Mouse (Mus musculus) heart, postnatal 0 days (tissue): Measurements from ENCODE around the gene Map3k20. TPM values are rescaled to one million over a fixed set of nuclear protein-coding genes. Genes with fewer than 3 reads are reported as not detected.

Experiments used
- ATAC-seq: fragments of 200-750 bp; cut with Nextera tagmentation; 2 replicates; pipeline ENCODE4 v1.8.0; 2017; ENCODE audit warnings: low read depth, moderate number of reproducible peaks, moderate library complexity; ENCODE audit not compliant: insufficient read depth
- DNase-seq: peaks from one replicate; pipeline ENCODE4 v3.0.0-alpha.2; 2016; ENCODE audit warnings: low spot score
- H3K27ac ChIP-seq: fragments of 300-500 bp; sonication (generic); 2 replicates; pipeline ENCODE4 v1.5.1; 2014; ENCODE audit warnings: low read depth, mild to moderate bottlenecking
- H3K27me3 ChIP-seq: fragments of 300-500 bp; sonication (generic); 2 replicates; pipeline ENCODE4 v1.6.1; 2014; ENCODE audit warnings: low read length, mixed read lengths; ENCODE audit not compliant: control insufficient read depth, insufficient read depth
- H3K36me3 ChIP-seq: fragments of 300-500 bp; sonication (generic); replicated peaks from 2 replicates; pipeline ENCODE4 v1.6.1; 2014; ENCODE audit warnings: low read length, mixed read lengths; ENCODE audit not compliant: control insufficient read depth, insufficient read depth
- H3K4me1 ChIP-seq: fragments of 300-500 bp; sonication (generic); 2 replicates; pipeline ENCODE4 v1.6.1; 2014; ENCODE audit warnings: antibody characterized with exemption; ENCODE audit not compliant: control insufficient read depth, insufficient read depth
- H3K4me2 ChIP-seq: fragments of 300-500 bp; sonication (generic); 2 replicates; pipeline ENCODE4 v1.6.1; 2014; ENCODE audit warnings: low read depth, mild to moderate bottlenecking, low read length, moderate library complexity
- H3K4me3 ChIP-seq: fragments of 300-500 bp; sonication (generic); 2 replicates; pipeline ENCODE4 v1.5.1; 2014; ENCODE audit warnings: low read depth, low read length
- H3K9ac ChIP-seq: fragments of 300-500 bp; sonication (generic); replicated peaks from 2 replicates; pipeline ENCODE4 v1.6.1; 2014; ENCODE audit warnings: low read depth, low read length, mixed read lengths
- H3K9me3 ChIP-seq: fragments of 300-500 bp; sonication (generic); replicated peaks from 2 replicates; pipeline ENCODE4 v1.6.1; 2016; ENCODE audit warnings: low read length; ENCODE audit not compliant: control insufficient read depth
- CTCF ChIP-seq: IDR thresholded peaks from 2 replicates; pipeline ENCODE4 v1.5.1; 2016; ENCODE audit warnings: antibody characterized with exemption, control low read depth, low read depth
- EP300 ChIP-seq: IDR thresholded peaks from 2 replicates; pipeline ENCODE4 v1.6.1; 2016; ENCODE audit warnings: antibody characterized with exemption, low read depth
- WGBS: fragments of 180-500 bp; shearing (Covaris S2); extraction: QIAGEN DNeasy Blood & Tissue Kit; methylation state at CpG from one replicate; pipeline ENCODE4 v1.1.7; 2014; 5-methylcytosine and 5-hydroxymethylcytosine counted together
- polyA plus RNA-seq: library from polyadenylated mRNA; unstranded; fragments of >200 nt; fragmentation: Nextera tagmentation; extraction: Ambion mirVana; gene quantifications from 2 replicates; pipeline ENCODE4 v1.2.1, GENCODE M21; 2015
- total RNA-seq: library from RNA; depleted of rRNA; stranded (reverse); fragments of >200 nt; gene quantifications from 2 replicates; pipeline ENCODE4 v1.2.3, GENCODE M21; 2014; ENCODE audit warnings: low replicate concordance

Map3k20 gene
- total and polyA plus RNA-seq, 2 experiments from 2014 or later = 26.1 to 95.0 TPM

DNA sequence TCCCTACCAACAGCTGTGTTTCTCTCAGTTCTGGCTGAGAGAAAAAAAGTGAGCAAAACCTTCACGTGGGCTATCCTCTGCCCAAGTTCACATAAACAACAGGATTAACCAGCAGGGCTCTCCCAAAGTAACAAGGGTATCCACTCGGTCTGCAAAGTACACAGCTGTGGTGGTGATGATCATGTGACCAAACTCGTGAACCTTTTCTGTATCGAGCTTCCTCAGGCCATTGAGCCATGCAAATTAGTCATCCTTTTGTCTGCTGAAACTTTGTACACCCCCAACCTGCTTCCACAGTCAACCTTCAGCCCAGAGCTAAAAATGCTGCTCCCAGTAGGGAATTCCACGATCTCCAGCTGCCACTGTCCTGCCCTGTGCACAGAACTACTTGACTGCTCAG, 161.2 kb downstream of the Map3k20 start:
- H3K4me2 ChIP-seq = no peak overlapping the region
- no peak for TF ChIP-seq CTCF
- no peak for TF ChIP-seq EP300
- no peaks in the 10 kb centered on the region for H3K4me1 ChIP-seq
- H3K27ac ChIP-seq = no peak overlapping the region
- DNase-seq (no peak), ATAC-seq (no peak)
- no peaks in the 10 kb centered on the region for H3K27me3 ChIP-seq
- no peaks in the 10 kb centered on the region for H3K9me3 ChIP-seq
- no peak overlapping the region for H3K9ac ChIP-seq
- peaks cover 10% of the 10 kb centered on the region; the same call in 1 of the 2 replicates for H3K36me3 ChIP-seq
- 40% methylated on average over 5 of the region's 5 CpGs for WGBS
- no peak overlapping the region for H3K4me3 ChIP-seq

DNA sequence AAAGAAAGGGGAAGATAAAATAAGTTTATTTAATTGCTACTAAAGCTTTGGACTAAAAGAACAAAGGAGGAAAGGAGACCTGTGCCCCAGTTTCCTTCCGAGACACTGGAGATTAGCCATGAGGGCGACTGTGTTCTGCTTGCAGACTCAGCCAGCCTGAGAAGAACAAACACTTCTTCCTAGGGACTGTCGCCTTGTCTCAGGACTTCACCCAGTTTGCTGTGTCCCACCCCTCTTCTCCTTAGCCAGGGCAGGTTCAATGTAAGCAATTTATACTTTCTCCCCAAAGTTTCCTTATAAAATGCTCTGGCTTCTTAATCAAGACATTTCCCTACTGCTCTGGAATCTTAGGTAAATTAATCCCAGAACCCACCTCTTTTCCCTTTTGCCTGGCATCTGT, 168.1 kb downstream of the Map3k20 start:
- no peak for ATAC-seq

GRCm38 (mm10) chr2:72456189-72456588, 170.8 kb downstream of the Map3k20 start:
- TF ChIP-seq CTCF = no peak
- no peak for TF ChIP-seq EP300
- no peaks in the 10 kb centered on the region for H3K27me3 ChIP-seq
- H3K27ac ChIP-seq = no peak overlapping the region
- no peak overlapping the region for H3K4me2 ChIP-seq
- DNase-seq (no peak), ATAC-seq (no peak)
- H3K4me3 ChIP-seq = no peak overlapping the region
- no peaks in the 10 kb centered on the region for H3K4me1 ChIP-seq
- whole genome bisulfite sequencing = 39% methylated on average over 1 of the region's 1 CpGs
- H3K9me3 ChIP-seq = no peaks in the 10 kb centered on the region
- H3K36me3 ChIP-seq = no peaks in the 10 kb centered on the region
- no peak overlapping the region for H3K9ac ChIP-seq

More for the DNA sequence above, 168.1 kb downstream of the Map3k20 start:
- H3K9ac ChIP-seq = no peak overlapping the region
- no peak overlapping the region for H3K27ac ChIP-seq
- H3K4me1 ChIP-seq = no peaks in the 10 kb centered on the region
- no peak overlapping the region for H3K4me2 ChIP-seq
- H3K4me3 ChIP-seq = no peak overlapping the region
- DNase-seq = no peak
- 65% methylated on average over 3 of the region's 3 CpGs for WGBS
- no peak for TF ChIP-seq CTCF
- no peak for TF ChIP-seq EP300
- no peaks in the 10 kb centered on the region for H3K36me3 ChIP-seq
- H3K27me3 ChIP-seq = no peaks in the 10 kb centered on the region
- H3K9me3 ChIP-seq = no peaks in the 10 kb centered on the region

- Histone ChIP-seq H3K4me1 (0 out of 2 replicates have a peak, but pooled peaks cover 4% of the 10 kb centered on the region), H3K27ac (no peak overlapping the region), H3K4me3 (no peak overlapping the region), H3K27me3 (no peaks in the 10 kb centered on the region), H3K4me2 (no peak overlapping the region), H3K9me3 (no peaks in the 10 kb centered on the region), H3K36me3 (no peaks in the 10 kb centered on the region), H3K9ac (no peak overlapping the region)
- no peak for ATAC-seq
- no peak for DNase-seq
- TF ChIP-seq EP300 (no peak), CTCF (no peak)
- WGBS = 55% methylated on average over 7 of the region's 7 CpGs
These were observed 179.1 kb downstream of the Map3k20 start for GRCm38 (mm10) chr2:72464376-72465014.

GRCm38 (mm10) chr2:72467604-72468003, 182.2 kb downstream of the Map3k20 start:
- no peak overlapping the region for H3K9ac ChIP-seq
- 0 out of 2 replicates have a peak, but pooled peaks cover 4% of the 10 kb centered on the region for H3K4me1 ChIP-seq
- H3K36me3 ChIP-seq = no peaks in the 10 kb centered on the region
- H3K9me3 ChIP-seq = no peaks in the 10 kb centered on the region
- no peak overlapping the region for H3K4me2 ChIP-seq
- WGBS = 83% methylated on average over 1 of the region's 1 CpGs
- H3K4me3 ChIP-seq = no peak overlapping the region
- H3K27ac ChIP-seq = no peak overlapping the region
- no peak for DNase-seq
- H3K27me3 ChIP-seq = no peaks in the 10 kb centered on the region
- no peak for TF ChIP-seq CTCF
- TF ChIP-seq EP300 = no peak
- ATAC-seq = no peak

- Histone ChIP-seq H3K27me3 (no peaks in the 10 kb centered on the region), H3K4me1 (peaks cover 4% of the 10 kb centered on the region; the same call in 1 of the 2 replicates), H3K27ac (no peak overlapping the region), H3K9me3 (no peaks in the 10 kb centered on the region), H3K4me3 (no peak overlapping the region), H3K36me3 (no peaks in the 10 kb centered on the region), H3K9ac (no peak overlapping the region), H3K4me2 (no peak overlapping the region)
- DNase-seq (no peak), ATAC-seq (no peak)
- 80% methylated on average over 16 of the region's 16 CpGs for WGBS
- TF ChIP-seq CTCF = no peak
These were observed 186.1 kb downstream of the Map3k20 start for GRCm38 (mm10) chr2:72471415-72472070.
